Mouse (Mus musculus) MN1 (cell line): ENCODE measurements around the gene Gm3604.
"Not testable (repeated sequence)": the region's sequence is repeated elsewhere in the genome, so short reads cannot be mapped to it uniquely, and the experiment has no call there.

Experiments
- DNase-seq: peaks from one replicate; pipeline ENCODE4 v3.0.0-alpha.2; 2016; ENCODE audit warnings: low spot score

Gm3604 gene

GRCm38 (mm10) chr13:62382952-62383351 lies at the start of gene Gm3604:
Gene Gm3604 (minus strand): TSS chr13:62383177.
- DNase-seq = peak; percentile 74

GRCm38 (mm10) chr13:62399206-62399605 lies 16.2 kb upstream of the Gm3604 start:
- not testable (repeated sequence) for DNase-seq

- DNase-seq = not testable (repeated sequence)
Observed at GRCm38 (mm10) chr13:62390076-62390620, 7.2 kb upstream of the Gm3604 start.

- no peak for DNase-seq
Observed at GRCm38 (mm10) chr13:62331786-62332185, 51.2 kb downstream of the Gm3604 start.

- DNase-seq = no peak
Observed at GRCm38 (mm10) chr13:62331381-62331780, 51.6 kb downstream of the Gm3604 start.
